Mouse (Mus musculus) megakaryocyte, embryonic 14.5 days (primary cell): Measurements from ENCODE around the gene Rfx4.

Experiments used
- FLI1 ChIP-seq: IDR thresholded peaks from 2 replicates; pipeline ENCODE4 v1.6.1; 2012; ENCODE audit warnings: low read length, inconsistent platforms, mixed read lengths
- GATA1 ChIP-seq: IDR thresholded peaks from 3 replicates; pipeline ENCODE4 v1.6.1; 2012; ENCODE audit warnings: mixed read lengths, low read length, inconsistent platforms, borderline replicate concordance

- no peak for TF ChIP-seq FLI1
- no peak for TF ChIP-seq GATA1
Observed at GRCm38 (mm10) chr10:84803216-84803844, 47.5 kb downstream of the Rfx4 start.
